Mouse (Mus musculus) c-Kit-negative CD71-positive TER-119-positive erythroid progenitor cells, embryonic 14.5 days (primary cell): ENCODE measurements at regions not wholly inside any gene's neighbourhood (a gene's known extent, or its start where the extent isn't known, plus 50 kb on each side); places are given as distances from the start of the nearest gene placed in this dataset.
"Not testable (repeated sequence)": the region's sequence is repeated elsewhere in the genome, so short reads cannot be mapped to it uniquely, and the experiment has no call there.

Source experiments
- DNase-seq: peaks from one replicate; pipeline ENCODE4 v3.0.0-alpha.2; 2013; ENCODE audit warnings: low read depth, low spot score

- no peak for DNase-seq
Observed at GRCm38 (mm10) chr10:118603857-118604414, 163.1 kb downstream of the Ifng start.

GRCm38 (mm10) chr10:118605156-118605821, 164.4 kb downstream of the Ifng start:
- DNase-seq = no peak

- DNase-seq = no peak
Observed at GRCm38 (mm10) chr10:118607418-118607817, 166.6 kb downstream of the Ifng start.

GRCm38 (mm10) chr10:118608376-118609145, 167.7 kb downstream of the Ifng start:
- no peak for DNase-seq

- no peak for DNase-seq
Observed at GRCm38 (mm10) chr10:118609157-118609556, 168.3 kb downstream of the Ifng start.

- no peak for DNase-seq
Observed at GRCm38 (mm10) chr10:118610868-118611461, 170.1 kb downstream of the Ifng start.

GRCm38 (mm10) chr10:118612091-118612490, 171.2 kb downstream of the Ifng start:
- no peak for DNase-seq

GRCm38 (mm10) chr10:118613056-118613695, 172.3 kb downstream of the Ifng start:
- DNase-seq = no peak

- no peak for DNase-seq
Observed at GRCm38 (mm10) chr10:118614251-118614865, 173.5 kb downstream of the Ifng start.

- DNase-seq = no peak
Observed at GRCm38 (mm10) chr10:118615131-118616020, 174.5 kb downstream of the Ifng start.

GRCm38 (mm10) chr10:118616031-118616615, 175.3 kb downstream of the Ifng start:
- no peak for DNase-seq

- no peak for DNase-seq
Observed at GRCm38 (mm10) chr10:118617291-118618044, 176.6 kb downstream of the Ifng start.

- not testable (repeated sequence) for DNase-seq
Observed at GRCm38 (mm10) chr10:118618251-118618650, 177.4 kb downstream of the Ifng start.

GRCm38 (mm10) chr10:118618766-118619600, 178.1 kb downstream of the Ifng start:
- no peak for DNase-seq

GRCm38 (mm10) chr10:118619601-118620000, 178.8 kb downstream of the Ifng start:
- DNase-seq = no peak

- DNase-seq = no peak
Observed at GRCm38 (mm10) chr10:118620611-118621010, 179.8 kb downstream of the Ifng start.

- no peak for DNase-seq
Observed at GRCm38 (mm10) chr10:118621546-118621945, 180.7 kb downstream of the Ifng start.

- DNase-seq = no peak
Observed at GRCm38 (mm10) chr10:118622131-118622530, 181.3 kb downstream of the Ifng start.
